Mouse (Mus musculus) urinary bladder, adult 18-20 months (tissue): ENCODE results near the gene Foxo3.

Source experiments
- DNase-seq, 2 experiments: peaks; one replicate each; pipeline ENCODE4 v3.0.0; 2022; ENCODE audit warnings: low spot score in 2 of 2, mixed read lengths in 2 of 2

The Foxo3 gene

DNA sequence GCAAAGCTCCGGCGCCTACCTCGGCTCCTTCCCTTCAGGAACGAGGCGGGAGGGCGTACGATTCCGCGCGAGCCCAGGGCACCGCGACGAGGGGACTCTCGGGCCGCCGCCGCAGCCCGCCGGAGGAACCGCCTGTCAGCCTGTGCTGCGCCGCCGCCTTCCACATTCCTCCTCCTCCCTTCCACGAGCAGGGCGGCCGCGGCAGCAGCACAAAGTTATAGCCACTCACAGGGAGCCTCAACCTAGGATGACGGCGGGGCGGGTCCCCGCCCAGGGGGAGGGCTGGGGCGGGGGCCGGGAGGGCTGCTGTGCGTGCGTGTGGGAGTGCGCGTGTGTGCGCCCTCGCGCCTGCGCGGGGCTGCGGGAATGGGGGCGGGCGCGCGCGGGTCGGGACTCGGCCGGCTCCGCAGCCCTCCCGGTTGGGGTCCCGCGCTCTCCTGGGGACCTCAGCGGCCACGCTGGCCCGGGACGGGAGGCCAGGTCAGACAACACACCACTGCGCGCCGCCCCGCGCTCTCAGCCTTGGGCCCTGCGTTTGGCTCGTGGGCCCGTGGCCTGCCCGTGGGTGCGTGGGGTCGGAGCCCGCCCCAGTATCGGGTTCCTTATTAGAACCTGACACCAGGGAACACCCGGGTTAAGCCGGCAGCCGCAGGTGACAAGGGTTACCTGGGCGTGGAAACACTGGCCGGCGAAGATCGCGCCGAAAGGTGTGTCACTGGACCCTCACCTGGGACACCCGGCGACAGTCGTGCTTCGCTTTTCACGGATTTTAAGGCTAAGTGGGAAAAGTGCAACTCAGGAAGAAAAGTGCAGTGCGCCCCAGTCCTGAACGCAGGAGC lies at the start of gene Foxo3:
Foxo3 (minus strand) TSS at position 249 of the 839 bp plus-strand sequence.
- DNase-seq: peak; percentile 80 to 90

GRCm38 (mm10) chr10:42325305-42325704 lies 48.8 kb upstream of the Foxo3 start:
- DNase-seq: no peak

DNA sequence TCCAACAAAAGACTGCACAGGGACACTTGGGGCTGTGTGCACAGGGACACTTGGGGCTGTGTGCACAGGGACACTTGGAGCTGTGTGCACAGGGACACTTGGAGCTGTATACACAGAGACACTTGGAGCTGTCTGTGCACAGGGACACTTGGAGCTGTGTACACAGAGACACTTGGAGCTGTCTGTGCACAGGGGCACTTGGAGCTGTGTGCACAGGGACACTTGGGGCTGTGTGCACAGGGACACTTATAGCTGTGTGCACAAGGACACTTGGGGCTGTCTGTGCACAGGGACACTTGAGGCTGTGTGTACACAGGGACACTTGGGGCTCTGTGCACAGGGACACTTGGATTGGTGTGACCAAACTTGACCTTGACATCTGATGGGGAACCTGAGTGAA lies 47.4 kb upstream of the Foxo3 start:
- no peak for DNase-seq

- DNase-seq: no peak
Observed at GRCm38 (mm10) chr10:42313222-42313786, 36.7 kb upstream of the Foxo3 start.

GRCm38 (mm10) chr10:42312557-42312956 lies 36.0 kb upstream of the Foxo3 start:
- DNase-seq: no peak

GRCm38 (mm10) chr10:42308687-42308987 lies 32.1 kb upstream of the Foxo3 start:
- DNase-seq: no peak

- peak; percentile 44 to 55 for DNase-seq
Observed at GRCm38 (mm10) chr10:42307980-42308686, 31.6 kb upstream of the Foxo3 start.

DNA sequence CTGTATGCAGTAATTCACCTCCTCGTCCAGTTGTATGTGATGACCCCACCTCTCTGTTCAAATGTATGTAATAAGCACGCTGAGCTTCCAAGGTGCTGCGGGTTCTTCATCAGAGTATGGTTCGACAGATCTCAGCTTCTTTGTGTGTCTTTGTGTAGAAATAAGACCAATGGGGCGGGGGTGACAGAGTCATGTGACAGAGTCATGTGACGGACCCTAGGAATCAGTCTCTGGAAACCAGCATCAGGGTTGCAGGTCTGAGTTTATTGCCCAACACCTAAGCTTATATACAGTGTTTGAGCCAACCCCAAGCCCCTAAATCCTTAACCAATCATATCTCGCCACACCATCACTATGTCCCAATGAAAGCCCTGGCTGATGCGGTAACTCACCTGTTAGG lies 29.9 kb upstream of the Foxo3 start:
- no peak for DNase-seq

GRCm38 (mm10) chr10:42300805-42301204 lies 24.2 kb upstream of the Foxo3 start:
- DNase-seq: no peak

GRCm38 (mm10) chr10:42299967-42300366 lies 23.4 kb upstream of the Foxo3 start:
- DNase-seq: no peak

- no peak for DNase-seq
Observed at GRCm38 (mm10) chr10:42299426-42299825, 22.9 kb upstream of the Foxo3 start.

DNA sequence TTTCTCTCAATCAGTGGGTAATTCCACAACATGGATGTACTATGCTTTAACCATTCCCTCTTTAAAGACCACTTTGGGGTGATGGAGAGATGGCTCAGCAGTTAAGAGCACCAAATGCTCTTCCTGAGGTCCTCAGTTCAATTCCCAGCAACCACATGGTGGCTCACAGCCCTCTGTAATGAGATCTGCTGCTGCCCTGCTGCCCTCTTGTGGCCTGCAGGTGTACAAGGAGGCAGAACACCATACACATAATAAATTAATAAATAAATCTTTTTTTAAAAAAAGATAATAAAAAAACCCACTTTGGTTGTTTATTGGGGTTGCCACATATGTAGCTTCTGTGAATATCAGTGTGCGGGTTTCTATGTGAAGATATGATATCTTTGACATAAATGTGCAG lies 21.4 kb upstream of the Foxo3 start:
- DNase-seq: no peak

GRCm38 (mm10) chr10:42297109-42297508 lies 20.6 kb upstream of the Foxo3 start:
- no peak for DNase-seq

- no peak for DNase-seq
Observed at GRCm38 (mm10) chr10:42296559-42296958, 20.0 kb upstream of the Foxo3 start.

DNA sequence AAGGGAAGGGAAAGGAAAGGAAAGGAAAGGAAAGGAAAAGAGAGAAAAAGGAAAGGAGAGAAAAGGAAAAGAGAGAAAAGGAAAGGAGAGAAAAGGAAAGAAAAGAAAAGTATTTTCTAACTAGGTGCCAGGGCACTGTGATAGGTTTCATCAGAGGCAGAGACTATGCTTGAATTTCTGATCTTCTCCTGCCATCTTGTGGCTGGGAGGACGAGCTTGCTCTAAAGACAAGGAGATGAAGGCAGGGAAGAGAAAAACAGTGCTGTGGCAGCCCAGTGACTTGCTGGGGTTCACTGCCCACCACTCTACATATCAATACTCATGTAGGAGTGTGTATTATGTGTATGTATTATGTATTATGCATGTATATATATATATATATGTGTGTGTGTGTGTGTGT lies 18.5 kb upstream of the Foxo3 start:
- no peak for DNase-seq

DNA sequence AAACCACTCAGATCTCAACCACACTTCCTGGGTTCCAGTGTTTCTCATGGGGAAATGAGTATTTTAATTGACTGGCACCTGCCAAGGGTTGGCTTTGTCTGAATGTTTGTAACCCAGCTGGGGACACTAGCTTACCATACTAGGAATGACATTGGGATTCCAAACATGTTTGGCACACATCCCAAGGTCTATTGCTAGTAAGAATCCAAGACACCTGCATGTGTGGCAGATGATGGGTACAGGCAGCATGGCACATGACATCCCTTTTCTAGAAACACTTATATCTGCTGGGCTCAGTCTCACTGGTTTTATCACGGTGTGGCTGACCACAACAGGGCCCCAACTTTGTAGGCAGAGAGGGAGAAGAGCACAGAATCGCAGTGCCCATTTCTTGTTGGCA lies 17.8 kb upstream of the Foxo3 start:
- DNase-seq: no peak

- DNase-seq: no peak
Observed at GRCm38 (mm10) chr10:42293877-42294276, 17.3 kb upstream of the Foxo3 start.

- no peak for DNase-seq
Observed at GRCm38 (mm10) chr10:42291360-42291759, 14.8 kb upstream of the Foxo3 start.

GRCm38 (mm10) chr10:42287666-42288065 lies 11.1 kb upstream of the Foxo3 start:
- no peak for DNase-seq

DNA sequence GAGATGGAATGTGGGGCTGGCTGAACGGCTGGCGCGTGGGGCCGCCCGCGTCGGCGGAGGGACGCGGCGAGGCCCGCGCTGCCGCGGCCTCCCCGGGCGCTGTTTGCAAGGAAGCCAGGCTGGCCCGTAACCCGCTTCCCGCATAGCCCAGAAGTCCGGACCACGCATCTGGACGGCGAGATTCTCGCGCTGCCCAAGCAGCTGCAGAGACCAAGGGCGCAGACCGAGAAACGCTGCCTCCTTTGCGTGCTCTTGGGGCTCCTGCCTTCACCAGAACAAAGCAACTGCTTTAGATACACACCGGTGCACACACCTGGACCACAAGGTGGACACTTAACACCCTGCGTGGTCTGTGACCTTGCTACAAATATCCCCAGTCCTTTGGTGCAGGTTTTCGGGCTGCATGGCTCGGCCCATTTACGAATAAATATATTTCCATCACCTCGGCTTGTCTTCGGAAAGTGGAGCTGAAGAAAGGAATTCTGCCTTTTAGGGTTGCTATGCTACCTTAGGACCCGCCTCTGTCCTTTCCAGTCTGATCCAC lies 1.8 kb upstream of the Foxo3 start:
- no peak for DNase-seq

DNA sequence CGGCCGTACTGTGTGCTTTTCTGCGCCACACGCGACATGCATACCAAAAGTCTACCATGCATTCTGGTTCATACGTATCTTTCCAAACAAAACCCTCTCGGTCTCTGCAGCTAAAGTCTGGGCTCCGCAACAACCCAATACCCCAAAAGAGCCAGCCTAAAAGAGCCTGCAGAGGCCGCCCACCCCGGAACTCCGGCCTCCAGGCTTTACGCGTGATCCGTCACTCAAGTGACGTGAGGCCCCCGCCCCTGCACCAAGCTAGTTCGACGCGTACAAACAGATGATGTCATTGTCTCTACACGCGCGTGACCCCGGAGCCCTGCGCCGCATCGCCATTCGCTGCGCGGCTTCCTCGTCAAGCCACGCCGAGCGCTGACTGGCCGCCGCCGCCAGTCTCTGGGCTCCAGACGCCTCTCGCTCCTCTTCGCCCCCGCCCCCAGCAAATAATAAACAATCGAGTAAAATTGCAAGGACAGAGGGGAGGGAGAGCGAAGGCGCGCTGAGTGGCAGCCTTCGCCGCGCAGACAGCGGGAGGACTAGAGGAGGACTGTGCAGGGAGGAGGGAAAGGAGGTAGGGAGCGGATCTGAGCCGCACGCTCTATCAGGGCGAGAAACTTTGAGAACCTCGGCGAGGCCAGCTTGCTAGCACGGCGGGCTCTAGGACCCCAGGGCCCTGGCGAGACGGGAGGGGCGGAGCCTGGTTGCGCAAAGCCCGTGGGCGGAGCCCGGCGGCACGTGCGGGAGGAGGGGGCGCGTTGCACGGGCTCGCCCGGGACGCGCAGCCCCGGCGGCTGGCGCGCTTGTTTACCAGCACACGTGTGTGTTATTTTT lies 1.1 kb upstream of the Foxo3 start:
- DNase-seq: peak; percentile 93 to 98
